In genomic region chr8:92176101-92176500, GRCm38 (mm10) we compare ENCODE assay signal across 22 mouse cellular contexts.
A peak's percentile ranks its signal among the peaks of the same experiment; 100 is the strongest.
DNase-seq lines count a peak whose midpoint lies in the region; ATAC-seq and TF ChIP-seq lines count a peak whose summit lies in the region.
"Had no signal": no experiment of that assay in that cellular context is flagged by ENCODE, and none has a peak within 500 bp of the region (broad histone marks: within the 10 kb centered on the region; RNA-seq: fewer than 3 reads in every experiment).

No protein-coding gene starts in this region.

- ATAC-seq in stomach, postnatal 0 days (ENCODE audit: low FRiP score, low TSS enrichment) = peak; percentile 32; the same call in 1 of the 2 replicates
- ATAC-seq in megakaryocyte progenitor cell, adult 5-6 weeks (replicated peaks; ENCODE audit: poor library complexity) = no peak
- no peak for ATAC-seq in megakaryocyte-erythroid progenitor cell, adult 5-6 weeks (replicated peaks; ENCODE audit: low FRiP score, low TSS enrichment, poor library complexity, severe bottlenecking)
- ATAC-seq: forebrain, embryonic 13.5 days; forebrain, postnatal 0 days had no signal

- no peak overlapping the region for H3K9ac ChIP-seq in stomach, postnatal 0 days (ENCODE audit: low read length)
- H3K9ac ChIP-seq: embryonic facial prominence, embryonic 12.5 days; forebrain, embryonic 13.5 days; forebrain, postnatal 0 days; heart, embryonic 15.5 days; hindbrain, embryonic 13.5 days had no signal

- no peaks in the 10 kb centered on the region for H3K27me3 ChIP-seq in stomach, postnatal 0 days (ENCODE audit: control insufficient read depth, insufficient read depth, low read length)
- H3K27me3 ChIP-seq: CH12.LX; embryonic facial prominence, embryonic 12.5 days; heart, embryonic 15.5 days had no signal

- WGBS in stomach, postnatal 0 days = 53% methylated on average over 5 of the region's 5 CpGs

- H3K4me2 ChIP-seq in stomach, postnatal 0 days (replicated peaks; ENCODE audit: low read depth) = no peak overlapping the region
- H3K4me2 ChIP-seq: embryonic facial prominence, embryonic 12.5 days; forebrain, embryonic 13.5 days; heart, embryonic 11.5 days; heart, embryonic 15.5 days; hindbrain, embryonic 13.5 days had no signal

- no peak for TF ChIP-seq EP300 in stomach, postnatal 0 days (optimal IDR thresholded peaks at IDR 0.05)

- DNase-seq in layer of hippocampus, adult 9-11 months = peak; percentile 23
- DNase-seq in layer of hippocampus, adult 18-20 months (ENCODE audit: low spot score in 2 of 2) = no peak
- DNase-seq in lung, postnatal 25 days (ENCODE audit: low spot score) = peak; percentile 21
- DNase-seq in lung, postnatal 10 days = no peak
- DNase-seq in NIH3T3 (ENCODE audit: low read depth) = peak; percentile 18
- no peak for DNase-seq in stomach, postnatal 0 days (ENCODE audit: low spot score)
- DNase-seq: adrenal gland, postnatal 10 days; cerebellum, adult 11-12 months; cerebellum, adult 9-10 months; cerebellum, postnatal 25 days; forebrain, postnatal 0 days; gastrocnemius, postnatal 14 days; heart, adult 2 months; heart, postnatal 14 days had no signal

- H3K9me3 ChIP-seq in stomach, postnatal 0 days (ENCODE audit: control insufficient read depth, low read length) = no peaks in the 10 kb centered on the region
- H3K9me3 ChIP-seq: embryonic facial prominence, embryonic 12.5 days; forebrain, embryonic 13.5 days; heart, embryonic 15.5 days; hindbrain, embryonic 13.5 days had no signal

- H3K27ac ChIP-seq in stomach, postnatal 0 days (replicated peaks) = no peak overlapping the region
- H3K27ac ChIP-seq: embryonic facial prominence, embryonic 12.5 days; forebrain, embryonic 13.5 days; heart, adult 2 months; heart, embryonic 15.5 days; hindbrain, embryonic 13.5 days had no signal

- TF ChIP-seq CTCF in stomach, postnatal 0 days (IDR thresholded peaks at IDR 0.05; ENCODE audit: low read depth) = no peak

- no peak overlapping the region for H3K4me3 ChIP-seq in stomach, postnatal 0 days (ENCODE audit: low read depth, low read length)
- H3K4me3 ChIP-seq: embryonic facial prominence, embryonic 12.5 days; forebrain, embryonic 13.5 days; heart, adult 2 months; heart, embryonic 15.5 days; hindbrain, embryonic 13.5 days had no signal

- no peaks in the 10 kb centered on the region for H3K36me3 ChIP-seq in stomach, postnatal 0 days (ENCODE audit: control insufficient read depth, insufficient read depth, low read length)
- H3K36me3 ChIP-seq: embryonic facial prominence, embryonic 12.5 days; heart, embryonic 15.5 days; hindbrain, embryonic 13.5 days had no signal

- H3K4me1 ChIP-seq in stomach, postnatal 0 days (replicated peaks; ENCODE audit: control insufficient read depth, insufficient read depth) = no peaks in the 10 kb centered on the region
- H3K4me1 ChIP-seq: heart, embryonic 15.5 days had no signal

Comparison
In these comparisons a context has a peak if more than half of its experiments do, and no peak if none do; other contexts are left out.
1. DNase-seq: peak in layer of hippocampus, adult 9-11 months (single experiment), lung, postnatal 25 days (single experiment) and NIH3T3 (single experiment); none in layer of hippocampus, adult 18-20 months (0 of 2), lung, postnatal 10 days (single experiment) and stomach, postnatal 0 days (single experiment).